Mouse (Mus musculus): ENCODE results near the gene Acp1. TPM values are rescaled to one million over a fixed set of nuclear protein-coding genes. Genes with fewer than 3 reads are reported as not detected.

The Acp1 gene
- polyA plus RNA-seq, 1 experiment from 2014 or later, result 88.8 TPM

- DNase-seq (ENCODE audit: low spot score) (no peak), ATAC-seq (no peak)
- H3K27ac ChIP-seq (ENCODE audit: low read length), result no peak overlapping the region
- no peaks in the 10 kb centered on the region for H3K9me3 ChIP-seq (ENCODE audit: low read length)
- H3K4me2 ChIP-seq (replicated peaks; ENCODE audit: low read depth, low read length), result no peak overlapping the region
- H3K27me3 ChIP-seq (replicated peaks; ENCODE audit: insufficient read depth, low read length), result 0 out of 2 replicates have a peak, but pooled peaks cover 4% of the 10 kb centered on the region
- H3K4me3 ChIP-seq (ENCODE audit: low read depth, low read length), result no peak overlapping the region
- no peak overlapping the region for H3K9ac ChIP-seq (replicated peaks; ENCODE audit: low read depth)
- no peaks in the 10 kb centered on the region for H3K36me3 ChIP-seq (ENCODE audit: insufficient read depth, low read length)
- no peaks in the 10 kb centered on the region for H3K4me1 ChIP-seq (ENCODE audit: insufficient read depth, low read depth, low read length)
- TF ChIP-seq CTCF (IDR thresholded peaks at IDR 0.05) (no peak), EP300 (IDR thresholded peaks at IDR 0.05) (no peak)
- 77% methylated on average over 7 of the region's 7 CpGs for WGBS
Measured at GRCm38 (mm10) chr12:30891438-30891837, 20.0 kb downstream of the Acp1 start.

DNA sequence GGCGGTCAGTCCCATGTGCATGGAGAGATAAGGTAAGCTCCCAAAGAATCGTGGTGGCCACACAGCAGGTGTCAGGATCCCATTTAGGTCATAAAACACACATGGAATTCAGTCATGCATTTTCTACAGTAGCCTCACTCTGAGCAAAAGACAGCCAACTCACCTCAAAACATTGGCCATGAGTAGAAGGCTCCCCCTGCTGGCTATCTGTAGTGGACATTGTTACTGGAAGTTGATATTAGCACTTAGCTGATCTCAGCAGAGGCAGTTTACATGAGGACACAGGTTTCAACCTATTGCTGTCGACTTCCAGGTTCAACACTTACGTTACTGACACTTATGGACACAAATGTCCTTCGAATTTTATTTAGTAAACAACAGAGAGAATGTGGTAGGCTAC is 21.3 kb downstream of the Acp1 start:
- TF ChIP-seq EP300 (IDR thresholded peaks at IDR 0.05) (no peak), CTCF (IDR thresholded peaks at IDR 0.05) (peak; percentile 89)
- H3K9ac ChIP-seq (replicated peaks; ENCODE audit: low read depth), result no peak overlapping the region
- no peak overlapping the region for H3K4me3 ChIP-seq (ENCODE audit: low read depth, low read length)
- ATAC-seq, result no peak
- peaks cover 9% of the 10 kb centered on the region; the same call in 1 of the 2 replicates for H3K27me3 ChIP-seq (replicated peaks; ENCODE audit: insufficient read depth, low read length)
- H3K36me3 ChIP-seq (ENCODE audit: insufficient read depth, low read length), result no peaks in the 10 kb centered on the region
- no peaks in the 10 kb centered on the region for H3K4me1 ChIP-seq (ENCODE audit: insufficient read depth, low read depth, low read length)
- peak; percentile 76 for DNase-seq (ENCODE audit: low spot score)
- 34% methylated on average over 5 of the region's 5 CpGs for WGBS
- no peak overlapping the region for H3K27ac ChIP-seq (ENCODE audit: low read length)
- no peaks in the 10 kb centered on the region for H3K9me3 ChIP-seq (ENCODE audit: low read length)
- no peak overlapping the region for H3K4me2 ChIP-seq (replicated peaks; ENCODE audit: low read depth, low read length)

DNA sequence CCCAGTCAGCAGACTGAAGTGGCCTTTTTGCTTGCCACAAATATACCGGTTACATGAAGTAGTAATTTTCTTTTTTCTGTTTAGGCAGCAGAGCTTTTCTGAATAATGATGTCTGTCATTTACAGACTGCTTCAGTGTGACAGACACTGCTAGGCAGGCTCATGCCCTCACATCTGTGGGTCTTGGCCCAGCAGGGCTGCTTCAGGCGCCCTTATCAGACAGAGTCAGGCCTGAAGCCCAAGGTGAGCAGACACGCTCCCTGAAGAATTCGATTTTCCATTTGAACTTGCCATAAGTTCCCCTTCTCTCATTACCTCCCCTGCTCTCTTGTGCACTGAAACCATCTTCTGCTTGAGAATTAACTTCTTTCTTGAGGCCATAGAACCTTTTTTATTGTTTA is 23.4 kb downstream of the Acp1 start:
- Histone ChIP-seq H3K36me3 (ENCODE audit: insufficient read depth, low read length) (no peaks in the 10 kb centered on the region), H3K9me3 (ENCODE audit: low read length) (no peaks in the 10 kb centered on the region), H3K4me3 (ENCODE audit: low read depth, low read length) (no peak overlapping the region), H3K9ac (replicated peaks; ENCODE audit: low read depth) (no peak overlapping the region), H3K27me3 (replicated peaks; ENCODE audit: insufficient read depth, low read length) (peaks cover 30% of the 10 kb centered on the region), H3K4me1 (ENCODE audit: insufficient read depth, low read depth, low read length) (peaks cover 6% of the 10 kb centered on the region; the same call in 1 of the 2 replicates), H3K4me2 (replicated peaks; ENCODE audit: low read depth, low read length) (no peak overlapping the region), H3K27ac (ENCODE audit: low read length) (no peak overlapping the region)
- DNase-seq (ENCODE audit: low spot score) (no peak), ATAC-seq (no peak)
- TF ChIP-seq EP300 (IDR thresholded peaks at IDR 0.05) (no peak), CTCF (IDR thresholded peaks at IDR 0.05) (no peak)
- 87% methylated on average over 4 of the region's 4 CpGs for WGBS

DNA sequence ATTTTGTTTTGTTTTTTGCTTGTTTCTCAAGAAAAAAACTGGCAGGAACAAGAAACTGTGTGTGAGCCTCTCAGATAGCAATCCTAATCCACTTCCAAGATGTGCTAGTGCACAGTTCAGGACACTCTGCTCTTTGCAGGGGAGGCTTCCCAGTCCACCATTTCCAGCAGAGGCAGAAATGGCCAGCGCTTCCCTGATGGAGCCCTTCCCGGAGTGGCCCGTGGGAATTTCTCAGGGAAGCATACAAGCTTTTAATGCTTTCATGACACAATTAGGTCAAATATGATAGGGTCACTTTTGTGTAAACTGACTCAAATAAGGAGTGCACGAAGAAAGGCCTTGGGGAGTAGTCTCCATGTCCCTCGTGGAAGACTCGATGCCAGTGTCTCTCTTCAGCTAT is 25.5 kb downstream of the Acp1 start:
- Histone ChIP-seq H3K4me2 (replicated peaks; ENCODE audit: low read depth, low read length) (no peak overlapping the region), H3K4me3 (ENCODE audit: low read depth, low read length) (no peak overlapping the region), H3K9ac (replicated peaks; ENCODE audit: low read depth) (no peak overlapping the region), H3K9me3 (ENCODE audit: low read length) (no peaks in the 10 kb centered on the region), H3K27me3 (replicated peaks; ENCODE audit: insufficient read depth, low read length) (peaks cover 30% of the 10 kb centered on the region), H3K36me3 (ENCODE audit: insufficient read depth, low read length) (no peaks in the 10 kb centered on the region), H3K4me1 (ENCODE audit: insufficient read depth, low read depth, low read length) (peaks cover 6% of the 10 kb centered on the region; the same call in 1 of the 2 replicates), H3K27ac (ENCODE audit: low read length) (no peak overlapping the region)
- DNase-seq (ENCODE audit: low spot score), result no peak
- no peak for ATAC-seq
- 62% methylated on average over 6 of the region's 6 CpGs for WGBS
- no peak for TF ChIP-seq CTCF (IDR thresholded peaks at IDR 0.05)
- TF ChIP-seq EP300 (IDR thresholded peaks at IDR 0.05), result no peak

DNA sequence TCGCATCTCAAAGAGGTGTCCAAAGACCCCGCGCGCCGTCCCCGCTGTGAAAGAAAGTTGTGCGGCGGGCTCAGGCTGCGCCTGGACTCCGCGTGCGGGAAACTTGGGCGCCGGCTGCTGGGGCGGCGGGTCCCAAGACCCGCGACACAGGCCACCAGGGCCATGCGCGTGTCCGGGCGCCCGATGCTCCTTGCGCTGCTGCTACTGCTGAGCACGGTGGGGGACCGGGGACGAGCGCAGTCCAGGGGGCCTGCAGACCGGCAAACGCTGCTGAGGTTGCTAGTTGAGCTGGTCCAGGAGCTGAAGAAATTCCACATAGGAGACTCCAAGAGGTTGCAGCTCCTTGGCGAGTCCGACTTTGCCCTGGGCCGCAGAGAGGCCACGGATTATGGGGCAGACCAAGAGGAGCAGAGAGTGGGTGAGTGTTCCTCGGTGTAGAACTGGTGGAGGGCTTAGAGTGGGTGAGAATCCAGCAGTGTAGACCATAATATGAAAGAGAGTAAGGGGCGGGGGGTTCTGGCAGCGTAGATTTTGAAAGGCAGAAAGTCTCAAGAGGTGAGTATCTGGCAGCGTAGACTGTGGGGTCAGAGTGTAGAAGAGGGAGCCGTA is 26.7 kb downstream of the Acp1 start:
- DNase-seq (ENCODE audit: low spot score), result no peak
- Histone ChIP-seq H3K36me3 (ENCODE audit: insufficient read depth, low read length) (no peaks in the 10 kb centered on the region), H3K4me1 (ENCODE audit: insufficient read depth, low read depth, low read length) (peaks cover 6% of the 10 kb centered on the region; the same call in 1 of the 2 replicates), H3K4me2 (replicated peaks; ENCODE audit: low read depth, low read length) (peak overlapping the region; percentile 76), H3K9me3 (ENCODE audit: low read length) (no peaks in the 10 kb centered on the region), H3K4me3 (ENCODE audit: low read depth, low read length) (peak overlapping the region; percentile 39), H3K27ac (ENCODE audit: low read length) (no peak overlapping the region), H3K27me3 (replicated peaks; ENCODE audit: insufficient read depth, low read length) (peaks cover 30% of the 10 kb centered on the region), H3K9ac (replicated peaks; ENCODE audit: low read depth) (no peak overlapping the region)
- TF ChIP-seq CTCF (IDR thresholded peaks at IDR 0.05), result no peak
- TF ChIP-seq EP300 (IDR thresholded peaks at IDR 0.05), result no peak
- peak; percentile 28; the same call in 1 of the 2 replicates for ATAC-seq
- WGBS, result 8% methylated on average over 39 of the region's 39 CpGs

- ATAC-seq (peak; percentile 28), DNase-seq (ENCODE audit: low spot score) (peak; percentile 7)
- Histone ChIP-seq H3K4me3 (ENCODE audit: low read depth, low read length) (peak within 1 kb of the TSS; percentile 39), H3K9me3 (ENCODE audit: low read length) (no peaks in the 10 kb centered on the region), H3K27ac (ENCODE audit: low read length) (no peak within 1 kb of the TSS), H3K4me2 (replicated peaks; ENCODE audit: low read depth, low read length) (peak within 1 kb of the TSS; percentile 76), H3K36me3 (ENCODE audit: insufficient read depth, low read length) (no peaks in the 10 kb centered on the region), H3K9ac (replicated peaks; ENCODE audit: low read depth) (no peak within 1 kb of the TSS), H3K27me3 (replicated peaks; ENCODE audit: insufficient read depth, low read length) (peaks cover 30% of the 10 kb centered on the region), H3K4me1 (ENCODE audit: insufficient read depth, low read depth, low read length) (peaks cover 6% of the 10 kb centered on the region; the same call in 1 of the 2 replicates)
- no peak for TF ChIP-seq CTCF (IDR thresholded peaks at IDR 0.05)
- TF ChIP-seq EP300 (IDR thresholded peaks at IDR 0.05), result no peak
- WGBS, result 1% methylated on average over 38 of the region's 58 CpGs
Measured at GRCm38 (mm10) chr12:30883986-30884621, 27.3 kb downstream of the Acp1 start, which contains the start of gene Alkal2. Gene Alkal2 (plus strand): TSS chr12:30884322.

All from lung, postnatal 0 days (tissue).